Mouse (Mus musculus) spleen, postnatal 0 days (tissue): ENCODE results near the gene Tmed4. TPM values are rescaled to one million over a fixed set of nuclear protein-coding genes. Genes with fewer than 3 reads are reported as not detected.

Experiments used
- polyA plus RNA-seq: library from polyadenylated mRNA; unstranded; fragments of >200 nt; fragmentation: Nextera tagmentation; extraction: Ambion mirVana; gene quantifications from 2 replicates; pipeline ENCODE4 v1.2.1, GENCODE M21; 2015

Tmed4 gene
- polyA plus RNA-seq, result 34.5 and 40.6 TPM in 2 replicates

DNA sequence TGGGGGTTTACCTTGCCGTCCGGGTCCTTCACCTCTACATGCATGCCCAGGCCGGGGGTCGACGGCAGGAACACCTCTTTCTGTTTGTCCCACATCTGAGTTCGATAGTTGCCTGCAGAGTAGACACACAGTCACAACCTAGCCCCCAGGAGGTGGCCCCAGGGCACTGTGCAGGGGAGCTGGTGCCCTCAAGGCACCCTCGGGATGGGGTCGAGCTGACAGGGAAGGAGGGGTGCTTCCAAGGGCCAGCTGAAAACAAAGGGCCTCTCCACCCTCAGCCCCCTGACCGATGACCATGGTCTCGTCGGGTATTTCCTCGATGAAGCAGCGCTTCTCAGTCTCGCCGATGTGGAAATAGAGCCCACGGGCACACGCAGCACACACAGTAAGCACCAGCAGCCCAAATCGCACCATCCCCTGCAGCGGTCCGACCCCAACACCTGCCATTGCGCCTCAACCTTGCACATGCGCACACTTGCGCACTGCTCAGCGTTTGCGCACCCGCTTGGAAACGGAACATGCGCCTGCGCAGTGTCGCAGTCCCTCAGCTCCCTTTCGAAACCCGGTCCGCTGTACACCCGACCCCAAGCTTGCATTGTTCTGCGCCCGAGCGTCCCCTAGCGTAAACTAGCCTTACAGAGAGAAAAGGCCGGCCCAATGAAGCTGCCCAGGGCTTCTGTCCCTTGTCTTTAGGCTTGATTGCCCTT, at the start of gene Tmed4:
Tmed4 (minus strand) TSS at position 484 of the 707 bp plus-strand sequence.

DNA sequence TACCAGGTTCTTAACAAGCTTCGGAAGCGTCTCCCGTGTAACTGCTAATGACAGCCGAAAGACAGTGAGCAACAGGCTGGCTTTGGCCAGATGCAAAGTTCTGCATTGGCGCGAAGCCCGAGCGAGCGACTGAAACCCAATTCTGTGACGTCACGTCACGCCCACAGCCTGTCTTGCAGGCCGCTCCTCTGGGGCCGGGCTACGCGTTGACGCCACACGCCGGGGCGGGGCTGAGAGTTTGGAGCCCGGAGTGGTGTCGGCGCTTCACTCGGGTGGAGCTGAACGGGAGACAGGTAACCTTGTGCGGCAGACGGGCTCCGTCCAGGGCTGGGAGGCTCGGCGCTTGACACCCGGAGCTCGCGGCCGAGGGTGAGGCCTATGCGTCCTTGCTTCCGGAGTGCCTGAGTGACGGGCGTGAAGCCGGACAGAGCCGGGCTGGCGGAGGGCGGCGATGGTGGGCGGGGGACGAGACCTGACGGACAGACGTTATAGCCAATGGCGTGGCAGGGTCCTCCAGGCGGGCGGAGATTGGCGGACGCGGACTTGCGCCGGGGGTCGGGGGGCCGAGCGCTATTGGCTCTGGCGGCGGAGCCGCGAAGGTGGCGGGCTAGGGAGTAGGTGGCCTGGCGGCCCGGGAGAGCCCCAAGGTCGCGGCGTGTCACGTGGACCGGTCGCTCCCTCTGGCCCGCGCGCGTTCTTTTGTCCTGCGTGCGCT, 16.9 kb upstream of the Tmed4 start, which contains the start of gene Ogdh:
Ogdh (plus strand) TSS at position 233 of the 715 bp plus-strand sequence.

DNA sequence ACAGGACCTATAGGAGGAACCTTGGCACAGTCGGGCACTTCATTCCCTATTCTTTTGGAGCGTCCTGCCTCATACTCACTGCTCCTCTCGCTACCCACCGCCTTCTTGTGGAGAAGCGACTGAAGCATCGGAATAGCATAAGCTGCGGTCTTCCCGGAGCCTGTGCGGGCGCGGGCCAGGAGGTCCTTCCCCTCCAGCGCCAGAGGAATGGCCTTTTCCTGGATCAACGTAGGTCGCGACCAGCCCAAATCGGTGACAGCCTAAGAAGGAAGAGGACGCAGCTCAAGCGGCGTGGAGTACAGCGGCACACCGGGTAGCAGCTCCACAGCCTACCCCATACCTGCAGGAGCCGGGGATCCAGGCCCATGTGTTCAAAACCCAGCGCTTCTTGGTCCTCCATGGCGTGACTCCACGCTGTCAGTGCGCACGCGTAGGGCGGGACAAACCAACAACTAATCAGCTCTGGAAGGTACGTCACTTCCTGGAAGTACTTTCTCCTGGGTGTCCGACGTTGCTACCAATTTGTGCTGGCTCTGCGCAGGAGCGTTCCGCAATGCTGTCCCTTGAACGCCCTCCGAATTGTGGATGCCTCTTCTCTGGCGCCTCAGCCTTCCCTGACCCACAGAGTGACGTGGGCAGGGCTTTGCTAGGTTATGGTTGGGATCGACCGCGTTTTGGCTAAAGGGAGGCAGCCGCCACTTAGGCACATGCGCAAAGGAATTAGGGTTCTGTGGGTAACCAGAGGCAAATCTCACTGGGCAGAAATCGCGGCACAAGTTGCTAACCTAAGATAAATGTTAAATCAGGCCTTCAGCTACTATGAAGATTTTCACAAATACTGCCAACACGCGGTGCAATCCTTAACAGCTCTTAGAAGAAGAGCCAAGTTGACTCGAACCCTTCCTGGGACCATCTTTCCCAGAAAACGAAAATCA, 7.1 kb downstream of the Tmed4 start, which contains the start of gene Ddx56:
Ddx56 (minus strand) TSS at position 453 of the 935 bp plus-strand sequence.

DNA sequence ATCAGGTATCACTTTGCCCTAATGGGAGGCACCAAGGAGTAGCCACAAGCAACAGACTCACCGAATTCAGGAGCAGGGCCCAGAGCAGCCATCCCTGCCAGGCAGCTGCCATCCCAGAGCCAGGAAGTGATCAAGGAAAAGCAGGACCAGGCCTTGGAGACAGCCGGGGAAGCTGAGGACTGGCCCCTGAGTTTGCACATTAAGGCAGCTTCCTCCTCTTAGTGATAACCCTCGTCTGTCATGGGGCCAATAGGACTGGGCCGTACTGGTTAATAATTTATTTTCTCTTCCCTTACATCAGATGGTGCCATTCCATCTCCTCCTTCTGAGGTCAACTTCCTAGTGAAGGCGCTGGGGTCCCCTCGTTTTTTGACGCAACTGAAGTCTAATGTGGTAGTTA, 44.7 kb downstream of the Tmed4 start, which contains the start of gene Npc1l1:
Npc1l1 (minus strand) TSS at position 132 of the 400 bp plus-strand sequence.

Other genes with a start within 250 kb of the Tmed4 start
- gene Camk2b, start 208.5 kb downstream of the Tmed4 start, polyA plus RNA-seq, result 0.46 and 0.62 TPM in 2 replicates
- gene A730071L15Rik, start 74.8 kb downstream of the Tmed4 start, polyA plus RNA-seq, result 0.24 and 0.40 TPM in 2 replicates
- gene Nudcd3, start 74.5 kb downstream of the Tmed4 start, polyA plus RNA-seq, result 15.8 and 18.9 TPM in 2 replicates
- gene Npc1l1, start 44.7 kb downstream of the Tmed4 start, polyA plus RNA-seq, result not detected in 2 replicates
- 46.5 and 49.6 TPM in 2 replicates for gene Ddx56, start 7.1 kb downstream of the Tmed4 start, polyA plus RNA-seq
- 61.0 and 61.5 TPM in 2 replicates for gene Ogdh, start 16.8 kb upstream of the Tmed4 start, polyA plus RNA-seq
- 8.8 and 9.6 TPM in 2 replicates for gene Zmiz2, start 114.2 kb upstream of the Tmed4 start, polyA plus RNA-seq
- 3,022 and 3,125 TPM in 2 replicates for gene Ppia, start 140.6 kb upstream of the Tmed4 start, polyA plus RNA-seq
- 244 and 272 TPM in 2 replicates for gene H2afv, start 169.6 kb upstream of the Tmed4 start, polyA plus RNA-seq
- gene Purb, start 201.0 kb upstream of the Tmed4 start, polyA plus RNA-seq, result 14.9 and 15.9 TPM in 2 replicates
- 17.6 and 25.2 TPM in 2 replicates for gene Myo1g, start 246.1 kb upstream of the Tmed4 start, polyA plus RNA-seq